Mouse (Mus musculus) kidney, postnatal 0 days (tissue): ENCODE data around the gene Otop2. TPM values are rescaled to one million over a fixed set of nuclear protein-coding genes. Genes with fewer than 3 reads are reported as not detected.

Experiments used
- ATAC-seq: fragments of 200-750 bp; cut with Nextera tagmentation; replicated peaks from 2 replicates; pipeline ENCODE4 v1.8.0; 2017; ENCODE audit warnings: low read depth, moderate number of reproducible peaks, moderate TSS enrichment, moderate library complexity; ENCODE audit not compliant: low FRiP score
- DNase-seq: peaks from one replicate; pipeline ENCODE4 v3.0.0-alpha.2; 2016; ENCODE audit warnings: low spot score
- H3K27ac ChIP-seq: fragments of 300-500 bp; sonication (generic); 2 replicates; pipeline ENCODE4 v1.5.1; 2014; ENCODE audit warnings: mild to moderate bottlenecking
- H3K27me3 ChIP-seq: fragments of 300-500 bp; sonication (generic); 2 replicates; pipeline ENCODE4 v1.6.1; 2014; ENCODE audit warnings: low read length, mixed read lengths; ENCODE audit not compliant: insufficient read depth
- H3K36me3 ChIP-seq: fragments of 300-500 bp; sonication (generic); 2 replicates; pipeline ENCODE4 v1.6.1; 2014; ENCODE audit warnings: low read length, mixed read lengths; ENCODE audit not compliant: insufficient read depth
- H3K4me1 ChIP-seq: fragments of 300-500 bp; sonication (generic); replicated peaks from 2 replicates; pipeline ENCODE4 v1.6.1; 2014; ENCODE audit warnings: antibody characterized with exemption, low read length, mixed read lengths; ENCODE audit not compliant: insufficient read depth
- H3K4me2 ChIP-seq: fragments of 300-500 bp; sonication (generic); 2 replicates; pipeline ENCODE4 v1.6.1; 2014; ENCODE audit warnings: mild to moderate bottlenecking, low read length, moderate library complexity, mixed read lengths
- H3K4me3 ChIP-seq: fragments of 300-500 bp; sonication (generic); replicated peaks from 2 replicates; pipeline ENCODE4 v1.5.1; 2014; ENCODE audit warnings: low read depth, low read length
- H3K9ac ChIP-seq: fragments of 300-500 bp; sonication (generic); 2 replicates; pipeline ENCODE4 v1.6.1; 2014; ENCODE audit warnings: low read depth, low read length
- H3K9me3 ChIP-seq: fragments of 300-500 bp; sonication (generic); replicated peaks from 2 replicates; pipeline ENCODE4 v1.6.1; 2016; ENCODE audit warnings: low read length, inconsistent platforms, mixed read lengths
- CTCF ChIP-seq: IDR thresholded peaks from 2 replicates; pipeline ENCODE4 v1.5.1; 2016; ENCODE audit warnings: antibody characterized with exemption, low read depth, mild to moderate bottlenecking, moderate library complexity
- WGBS: fragments of 180-500 bp; shearing (Covaris S2); extraction: QIAGEN DNeasy Blood & Tissue Kit; methylation state at CpG from one replicate; pipeline ENCODE4 v1.1.7; 2014; 5-methylcytosine and 5-hydroxymethylcytosine counted together
- polyA plus RNA-seq: library from polyadenylated mRNA; unstranded; fragments of >200 nt; fragmentation: Nextera tagmentation; extraction: Ambion mirVana; gene quantifications from 2 replicates; pipeline ENCODE4 v1.2.1, GENCODE M21; 2015

The Otop2 gene
- polyA plus RNA-seq, 1 experiment from 2014 or later = not detected

- Histone ChIP-seq H3K9me3 (no peaks in the 10 kb centered on the region), H3K4me1 (0 out of 2 replicates have a peak, but pooled peaks cover 2% of the 10 kb centered on the region), H3K27ac (no peak overlapping the region), H3K4me2 (no peak overlapping the region), H3K36me3 (no peaks in the 10 kb centered on the region), H3K27me3 (no peaks in the 10 kb centered on the region), H3K4me3 (no peak overlapping the region), H3K9ac (no peak overlapping the region)
- 75% methylated on average over 19 of the region's 19 CpGs for WGBS
- ATAC-seq (no peak), DNase-seq (no peak)
- no peak for TF ChIP-seq CTCF
Measured at GRCm38 (mm10) chr11:115286201-115286993, 20.6 kb upstream of the Otop2 start.

- Histone ChIP-seq H3K36me3 (no peaks in the 10 kb centered on the region), H3K27ac (no peak overlapping the region), H3K4me1 (0 out of 2 replicates have a peak, but pooled peaks cover 5% of the 10 kb centered on the region), H3K27me3 (no peaks in the 10 kb centered on the region), H3K4me2 (no peak overlapping the region), H3K9ac (no peak overlapping the region), H3K4me3 (no peak overlapping the region), H3K9me3 (no peaks in the 10 kb centered on the region)
- DNase-seq (no peak), ATAC-seq (no peak)
- 87% methylated on average over 5 of the region's 5 CpGs for WGBS
- no peak for TF ChIP-seq CTCF
Measured at GRCm38 (mm10) chr11:115287386-115287785, 19.6 kb upstream of the Otop2 start.

- Histone ChIP-seq H3K9ac (no peak overlapping the region), H3K9me3 (no peaks in the 10 kb centered on the region), H3K4me2 (no peak overlapping the region), H3K27me3 (no peaks in the 10 kb centered on the region), H3K36me3 (no peaks in the 10 kb centered on the region), H3K4me1 (0 out of 2 replicates have a peak, but pooled peaks cover 5% of the 10 kb centered on the region), H3K4me3 (no peak overlapping the region), H3K27ac (no peak overlapping the region)
- no peak for ATAC-seq
- WGBS = 76% methylated on average over 2 of the region's 2 CpGs
- TF ChIP-seq CTCF = no peak
- DNase-seq = no peak
Measured at GRCm38 (mm10) chr11:115288305-115288704, 18.7 kb upstream of the Otop2 start.

- H3K9me3 ChIP-seq = no peaks in the 10 kb centered on the region
- no peak overlapping the region for H3K9ac ChIP-seq
- no peak for TF ChIP-seq CTCF
- no peak overlapping the region for H3K4me2 ChIP-seq
- H3K27me3 ChIP-seq = no peaks in the 10 kb centered on the region
- H3K4me1 ChIP-seq = 0 out of 2 replicates have a peak, but pooled peaks cover 5% of the 10 kb centered on the region
- WGBS = 62% methylated on average over 8 of the region's 8 CpGs
- DNase-seq (peak; percentile 35), ATAC-seq (no peak)
- H3K27ac ChIP-seq = no peak overlapping the region
- no peaks in the 10 kb centered on the region for H3K36me3 ChIP-seq
- no peak overlapping the region for H3K4me3 ChIP-seq
Measured at GRCm38 (mm10) chr11:115289885-115290284, 17.1 kb upstream of the Otop2 start.

GRCm38 (mm10) chr11:115290314-115290713 is 16.6 kb upstream of the Otop2 start:
- H3K9me3 ChIP-seq = no peaks in the 10 kb centered on the region
- DNase-seq (no peak), ATAC-seq (no peak)
- no peaks in the 10 kb centered on the region for H3K36me3 ChIP-seq
- WGBS = 76% methylated on average over 1 of the region's 1 CpGs
- H3K27me3 ChIP-seq = no peaks in the 10 kb centered on the region
- no peak overlapping the region for H3K27ac ChIP-seq
- no peak overlapping the region for H3K4me3 ChIP-seq
- H3K9ac ChIP-seq = no peak overlapping the region
- no peak overlapping the region for H3K4me2 ChIP-seq
- H3K4me1 ChIP-seq = 0 out of 2 replicates have a peak, but pooled peaks cover 5% of the 10 kb centered on the region
- TF ChIP-seq CTCF = no peak

GRCm38 (mm10) chr11:115290919-115291318 is 16.0 kb upstream of the Otop2 start:
- H3K27ac ChIP-seq = no peak overlapping the region
- no peak overlapping the region for H3K4me3 ChIP-seq
- 0 out of 2 replicates have a peak, but pooled peaks cover 5% of the 10 kb centered on the region for H3K4me1 ChIP-seq
- no peak for TF ChIP-seq CTCF
- no peak overlapping the region for H3K9ac ChIP-seq
- ATAC-seq (no peak), DNase-seq (peak; percentile 77)
- no peaks in the 10 kb centered on the region for H3K36me3 ChIP-seq
- no peaks in the 10 kb centered on the region for H3K9me3 ChIP-seq
- H3K4me2 ChIP-seq = no peak overlapping the region
- no peaks in the 10 kb centered on the region for H3K27me3 ChIP-seq
- WGBS = 39% methylated on average over 6 of the region's 6 CpGs
